Mouse (Mus musculus) large intestine, adult 2 months (tissue): ENCODE measurements at regions not wholly inside any gene's neighbourhood (a gene's known extent, or its start where the extent isn't known, plus 50 kb on each side); places are given as distances from the start of the nearest gene placed in this dataset.
A peak's percentile ranks its signal among the peaks of the same experiment; 100 is the strongest.
"Not testable (repeated sequence)": the region's sequence is repeated elsewhere in the genome, so short reads cannot be mapped to it uniquely, and the experiment has no call there.

ENCODE experiments used
- DNase-seq: peaks from one replicate; pipeline ENCODE4 v3.0.0-alpha.2; 2012; ENCODE audit warnings: low read depth, low spot score
- WGBS: fragments of 180-500 bp; shearing (Covaris S2); methylation state at CpG from one replicate; pipeline ENCODE4 v1.1.7; 2018; 5-methylcytosine and 5-hydroxymethylcytosine counted together

GRCm38 (mm10) chr2:135525779-135526178 lies 133.0 kb upstream of the Plcb4 start:
- 86% methylated on average over 1 of the region's 1 CpGs for WGBS
- DNase-seq, result no peak

GRCm38 (mm10) chr2:135529619-135530018 lies 129.2 kb upstream of the Plcb4 start:
- WGBS, result 64% methylated on average over 3 of the region's 3 CpGs
- DNase-seq, result no peak

- WGBS, result 23% methylated on average over 11 of the region's 11 CpGs
- DNase-seq, result no peak
These were observed 122.4 kb upstream of the Plcb4 start for GRCm38 (mm10) chr2:135536303-135536871.

GRCm38 (mm10) chr2:135538022-135538421 lies 120.8 kb upstream of the Plcb4 start:
- DNase-seq, result no peak
- WGBS, result 72% methylated on average over 2 of the region's 2 CpGs

- no peak for DNase-seq
- WGBS, result 88% methylated on average over 2 of the region's 2 CpGs
These were observed 117.8 kb upstream of the Plcb4 start for GRCm38 (mm10) chr2:135541058-135541457.

- no peak for DNase-seq
These were observed 116.9 kb upstream of the Plcb4 start for GRCm38 (mm10) chr2:135541930-135542329.

- DNase-seq, result no peak
These were observed 113.9 kb upstream of the Plcb4 start for GRCm38 (mm10) chr2:135544882-135545281.

GRCm38 (mm10) chr2:135547966-135548365 lies 110.8 kb upstream of the Plcb4 start:
- no peak for DNase-seq
- 98% methylated on average over 3 of the region's 3 CpGs for WGBS

GRCm38 (mm10) chr2:135553031-135553430 lies 105.8 kb upstream of the Plcb4 start:
- DNase-seq, result no peak
- 48% methylated on average over 3 of the region's 3 CpGs for WGBS

- WGBS, result 89% methylated on average over 8 of the region's 8 CpGs
- DNase-seq, result not testable (repeated sequence)
These were observed 100.8 kb upstream of the Plcb4 start for GRCm38 (mm10) chr2:135558026-135558425.

GRCm38 (mm10) chr2:135559328-135559727 lies 99.5 kb upstream of the Plcb4 start:
- no peak for DNase-seq
- 67% methylated on average over 3 of the region's 3 CpGs for WGBS

- 87% methylated on average over 9 of the region's 9 CpGs for WGBS
- no peak for DNase-seq
These were observed 98.7 kb upstream of the Plcb4 start for GRCm38 (mm10) chr2:135559933-135560710.

- WGBS, result 76% methylated on average over 1 of the region's 1 CpGs
- no peak for DNase-seq
These were observed 98.0 kb upstream of the Plcb4 start for GRCm38 (mm10) chr2:135560856-135561255.

- no peak for DNase-seq
- 27% methylated on average over 7 of the region's 7 CpGs for WGBS
These were observed 97.1 kb upstream of the Plcb4 start for GRCm38 (mm10) chr2:135561716-135562115.

- WGBS, result 67% methylated on average over 10 of the region's 10 CpGs
- DNase-seq, result no peak
These were observed 96.5 kb upstream of the Plcb4 start for GRCm38 (mm10) chr2:135562140-135562890.

- WGBS, result 81% methylated on average over 4 of the region's 4 CpGs
- DNase-seq, result no peak
These were observed 94.6 kb upstream of the Plcb4 start for GRCm38 (mm10) chr2:135564231-135564630.

GRCm38 (mm10) chr2:135568350-135568749 lies 90.5 kb upstream of the Plcb4 start:
- DNase-seq, result no peak
- 91% methylated on average over 2 of the region's 2 CpGs for WGBS

GRCm38 (mm10) chr2:135571599-135571998 lies 87.2 kb upstream of the Plcb4 start:
- DNase-seq, result peak; percentile 40
- WGBS, result 42% methylated on average over 5 of the region's 5 CpGs

- peak; percentile 45 for DNase-seq
- WGBS, result 34% methylated on average over 5 of the region's 5 CpGs
These were observed 81.6 kb upstream of the Plcb4 start for GRCm38 (mm10) chr2:135577228-135577627.

- 12% methylated on average over 5 of the region's 5 CpGs for WGBS
These were observed 80.7 kb upstream of the Plcb4 start for GRCm38 (mm10) chr2:135578135-135578534.

GRCm38 (mm10) chr2:135579514-135579913 lies 79.3 kb upstream of the Plcb4 start:
- no peak for DNase-seq
- WGBS, result 41% methylated on average over 6 of the region's 6 CpGs

More at GRCm38 (mm10) chr2:135578135-135578534, 80.7 kb upstream of the Plcb4 start:
- DNase-seq, result no peak
